Mouse (Mus musculus) spleen, adult 12 weeks (tissue): ENCODE results near the gene Cacng8.
A peak's percentile ranks its signal among the peaks of the same experiment; 100 is the strongest.

Experiments
- DNase-seq: peaks from one replicate; pipeline ENCODE4 v3.0.0; 2022; ENCODE audit warnings: low spot score

Cacng8 gene

GRCm38 (mm10) chr7:3432066-3432465 is 41.6 kb downstream of the Cacng8 start:
- DNase-seq = no peak

GRCm38 (mm10) chr7:3437941-3438340 is 47.5 kb downstream of the Cacng8 start:
- DNase-seq = no peak

- DNase-seq = no peak
Observed at GRCm38 (mm10) chr7:3439984-3440383, 49.5 kb downstream of the Cacng8 start.

- DNase-seq = no peak
Observed at GRCm38 (mm10) chr7:3440526-3440925, 50.0 kb downstream of the Cacng8 start.

GRCm38 (mm10) chr7:3442476-3443062 is 52.1 kb downstream of the Cacng8 start:
- no peak for DNase-seq

GRCm38 (mm10) chr7:3444678-3445077 is 54.2 kb downstream of the Cacng8 start:
- DNase-seq = no peak

- DNase-seq = no peak
Observed at GRCm38 (mm10) chr7:3446584-3446983, 56.1 kb downstream of the Cacng8 start.

- no peak for DNase-seq
Observed at GRCm38 (mm10) chr7:3447026-3447425, 56.5 kb downstream of the Cacng8 start.

GRCm38 (mm10) chr7:3448737-3449454 is 58.4 kb downstream of the Cacng8 start:
- DNase-seq = peak; percentile 23

GRCm38 (mm10) chr7:3450671-3451070 is 60.2 kb downstream of the Cacng8 start:
- no peak for DNase-seq

GRCm38 (mm10) chr7:3451161-3451560 is 60.7 kb downstream of the Cacng8 start:
- no peak for DNase-seq

GRCm38 (mm10) chr7:3452821-3453485 is 62.5 kb downstream of the Cacng8 start:
- DNase-seq = no peak

- no peak for DNase-seq
Observed at GRCm38 (mm10) chr7:3453486-3454183, 63.2 kb downstream of the Cacng8 start.

- DNase-seq = no peak
Observed at GRCm38 (mm10) chr7:3457111-3457840, 66.8 kb downstream of the Cacng8 start.

- no peak for DNase-seq
Observed at GRCm38 (mm10) chr7:3457841-3458217, 67.3 kb downstream of the Cacng8 start.

- no peak for DNase-seq
Observed at GRCm38 (mm10) chr7:3460261-3460660, 69.8 kb downstream of the Cacng8 start.

- no peak for DNase-seq
Observed at GRCm38 (mm10) chr7:3463306-3463705, 72.8 kb downstream of the Cacng8 start.
